Mouse (Mus musculus): Measurements from ENCODE around the gene Kntc1. TPM values are rescaled to one million over a fixed set of nuclear protein-coding genes. Genes with fewer than 3 reads are reported as not detected.
A peak's percentile ranks its signal among the peaks of the same experiment; 100 is the strongest.

The Kntc1 gene
- total RNA-seq, 4 experiments from 2014 or later, result 0.99 to 2.9 (median 2.0) TPM

GRCm38 (mm10) chr5:123808541-123808940 is 59.0 kb downstream of the Kntc1 start:
- DNase-seq (ENCODE audit: low spot score in 2 of 2), result peak in 1 of 2 experiments; percentile 28

GRCm38 (mm10) chr5:123809156-123809555 is 59.6 kb downstream of the Kntc1 start:
- no peak for DNase-seq (ENCODE audit: low spot score in 2 of 2)

DNA sequence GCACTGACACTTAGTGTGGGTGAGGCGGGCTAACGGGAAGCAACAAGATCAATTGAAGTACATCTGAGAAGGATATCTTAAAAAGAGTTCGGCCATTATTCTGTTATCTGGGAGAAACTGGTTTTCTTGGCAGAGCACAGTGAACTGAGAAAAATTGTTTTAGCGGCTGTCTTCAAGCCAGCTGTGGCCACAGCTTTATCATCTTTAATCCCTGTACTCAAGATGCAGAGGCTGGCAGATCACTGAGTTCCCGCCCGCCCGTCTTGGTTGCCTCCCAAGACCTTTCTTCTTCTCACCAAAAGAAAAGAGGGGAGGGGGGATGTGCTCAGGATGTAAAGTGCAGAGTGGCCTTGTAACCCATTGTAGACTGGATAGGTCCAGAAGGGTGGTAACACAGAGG is 67.4 kb downstream of the Kntc1 start:
- DNase-seq (ENCODE audit: low spot score in 2 of 2), result no peak

DNA sequence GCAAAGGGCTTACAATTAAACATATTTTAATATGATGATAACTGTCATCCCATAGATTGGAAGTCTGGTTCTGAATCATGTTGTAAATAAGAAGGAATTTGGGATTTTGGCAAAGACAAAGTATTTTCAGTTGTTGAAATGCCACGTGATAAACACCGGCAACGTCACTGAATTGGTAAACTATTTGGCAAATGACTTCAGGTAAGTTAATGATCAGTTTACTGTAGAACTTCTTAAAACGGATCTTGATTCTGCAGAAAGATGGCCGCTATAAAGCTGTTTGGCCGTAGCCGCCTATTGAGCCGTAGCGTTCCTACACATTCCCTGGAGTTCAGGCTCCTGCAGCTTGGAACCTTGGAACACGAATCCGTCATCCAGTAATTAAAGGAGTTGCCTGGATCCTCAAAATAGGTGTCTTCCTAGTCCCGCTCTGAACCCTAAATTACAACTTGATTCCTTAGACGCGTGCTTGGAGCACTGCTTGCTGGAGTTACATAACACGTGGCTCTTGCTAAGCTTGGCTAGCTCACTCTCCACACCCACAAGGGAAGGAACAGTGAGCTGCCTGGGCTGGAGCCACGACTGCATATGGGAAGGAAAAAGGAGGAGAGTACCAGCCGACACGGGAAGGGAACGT is 69.5 kb downstream of the Kntc1 start:
- peak; percentile 52 for DNase-seq (ENCODE audit: low spot score in 2 of 2)

DNA sequence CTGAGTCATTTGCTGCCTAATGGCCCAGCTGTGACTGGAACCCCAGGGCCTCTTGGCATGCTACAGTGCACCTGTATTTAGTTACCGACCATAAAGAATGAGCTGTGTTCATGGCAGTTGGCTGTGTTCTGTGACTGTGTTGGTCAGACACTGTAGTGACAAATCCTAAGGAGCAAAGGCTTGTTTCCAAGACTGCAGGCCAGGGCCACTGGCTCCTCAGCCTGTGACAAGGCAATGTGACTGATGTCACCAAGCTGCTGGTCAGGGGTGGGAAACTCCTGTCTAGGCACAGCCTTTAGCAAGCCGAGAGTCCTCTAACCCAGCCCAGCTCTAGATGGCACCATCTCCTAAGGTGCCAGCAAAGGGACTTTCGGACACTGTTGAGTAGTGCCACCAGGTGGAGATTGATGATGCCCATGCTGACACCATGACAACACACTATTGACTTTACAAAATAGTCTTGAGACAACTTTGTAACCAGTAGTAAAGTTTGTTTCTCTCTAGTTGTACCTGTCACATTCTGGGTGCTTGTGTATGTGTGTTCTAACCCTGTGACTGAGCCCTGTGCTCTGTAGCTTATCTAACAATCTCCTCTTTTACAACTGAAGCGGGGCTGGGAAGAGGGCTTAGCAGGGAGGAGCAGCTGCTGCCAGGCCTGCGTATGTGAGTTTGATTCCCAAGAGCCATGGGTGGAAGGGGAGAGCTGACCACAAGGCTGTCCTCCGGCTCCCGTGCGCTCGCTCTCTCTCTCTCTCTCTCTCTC is 71.2 kb downstream of the Kntc1 start:
- DNase-seq (ENCODE audit: low spot score in 2 of 2), result no peak

GRCm38 (mm10) chr5:123821264-123821571 is 71.7 kb downstream of the Kntc1 start:
- no peak for DNase-seq (ENCODE audit: low spot score in 2 of 2)

DNA sequence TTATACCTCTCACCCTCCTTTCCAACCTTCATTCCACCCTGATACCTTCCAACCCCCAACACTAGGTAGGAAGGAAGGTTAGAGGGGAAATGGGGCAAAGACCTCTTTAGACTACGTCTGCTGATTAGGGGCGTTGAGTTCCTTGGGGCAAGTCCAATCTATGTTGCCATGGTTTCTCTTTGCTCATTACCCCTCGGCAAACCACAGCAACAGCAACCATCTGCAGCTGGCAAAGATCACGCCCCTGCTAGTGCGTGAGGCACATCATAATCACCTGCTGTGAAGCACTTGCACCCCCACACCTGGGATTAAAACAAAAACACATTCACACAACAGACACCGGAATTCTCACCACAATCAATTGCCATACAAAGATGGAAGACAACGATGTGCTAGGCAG is 73.2 kb downstream of the Kntc1 start:
- DNase-seq (ENCODE audit: low spot score in 2 of 2), result no peak

DNA sequence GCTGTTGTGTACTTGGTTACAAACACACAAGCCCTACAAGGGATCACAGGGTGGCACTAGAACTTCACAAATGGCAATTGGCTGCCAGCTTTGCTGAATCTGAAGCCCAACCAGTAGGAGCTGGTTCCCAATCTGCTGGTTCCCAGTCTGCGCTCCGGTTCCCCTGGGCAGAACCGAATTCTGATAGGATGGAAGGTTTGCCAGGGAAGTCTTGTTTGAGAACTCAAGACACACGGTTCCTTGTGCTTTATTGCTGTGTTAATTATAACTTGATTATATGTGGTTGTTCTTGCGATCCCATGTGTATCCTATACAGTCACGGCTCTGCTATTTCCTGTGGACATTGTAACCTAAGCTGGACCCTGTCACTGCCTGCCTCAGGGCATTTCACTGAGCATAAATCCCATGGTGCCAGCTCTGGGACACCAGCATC is 78.2 kb downstream of the Kntc1 start:
- DNase-seq (ENCODE audit: low spot score in 2 of 2), result peak; percentile 47 to 49

- no peak for DNase-seq (ENCODE audit: low spot score in 2 of 2)
Measured at GRCm38 (mm10) chr5:123832309-123832708, 82.8 kb downstream of the Kntc1 start.

GRCm38 (mm10) chr5:123834836-123835235 is 85.3 kb downstream of the Kntc1 start:
- DNase-seq (ENCODE audit: low spot score in 2 of 2), result no peak

GRCm38 (mm10) chr5:123837371-123837770 is 87.9 kb downstream of the Kntc1 start:
- no peak for DNase-seq (ENCODE audit: low spot score in 2 of 2)

DNA sequence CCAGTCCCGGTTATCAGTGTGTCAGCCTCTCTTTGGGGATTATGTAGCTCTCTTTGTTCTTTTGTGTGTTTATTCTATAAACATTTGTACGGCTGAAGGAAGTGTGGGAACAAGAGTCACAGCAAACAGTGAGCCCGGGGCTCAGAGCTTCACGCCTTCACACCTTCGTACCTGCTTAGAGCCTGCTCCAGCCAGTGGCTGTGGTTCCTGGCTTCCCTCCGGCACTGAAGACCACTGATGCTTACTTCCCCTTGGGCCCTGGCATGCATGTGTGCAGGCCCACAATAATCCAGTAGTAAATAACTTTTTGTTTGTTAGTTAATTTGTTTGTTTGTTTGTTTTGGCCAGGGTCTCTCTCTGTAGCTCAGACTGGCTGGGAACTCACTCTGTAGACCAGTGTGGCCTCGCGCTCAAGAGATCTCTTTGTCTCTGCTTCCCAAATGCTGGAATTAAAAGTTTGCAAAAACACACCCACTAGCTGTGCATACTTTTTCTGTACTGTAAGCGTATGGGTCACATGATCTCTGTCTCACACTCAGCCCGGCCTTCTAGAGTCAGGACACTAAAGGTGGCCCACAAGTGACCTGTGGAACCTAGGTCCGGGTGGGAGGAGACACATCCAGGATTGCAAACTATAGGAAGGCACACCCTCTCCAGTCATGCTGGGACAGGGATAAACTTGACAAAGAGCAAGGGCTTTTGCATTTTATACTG is 92.9 kb downstream of the Kntc1 start:
- no peak for DNase-seq (ENCODE audit: low spot score in 2 of 2)

- DNase-seq (ENCODE audit: low spot score in 2 of 2), result no peak
Measured at GRCm38 (mm10) chr5:123842935-123843282, 93.4 kb downstream of the Kntc1 start.

DNA sequence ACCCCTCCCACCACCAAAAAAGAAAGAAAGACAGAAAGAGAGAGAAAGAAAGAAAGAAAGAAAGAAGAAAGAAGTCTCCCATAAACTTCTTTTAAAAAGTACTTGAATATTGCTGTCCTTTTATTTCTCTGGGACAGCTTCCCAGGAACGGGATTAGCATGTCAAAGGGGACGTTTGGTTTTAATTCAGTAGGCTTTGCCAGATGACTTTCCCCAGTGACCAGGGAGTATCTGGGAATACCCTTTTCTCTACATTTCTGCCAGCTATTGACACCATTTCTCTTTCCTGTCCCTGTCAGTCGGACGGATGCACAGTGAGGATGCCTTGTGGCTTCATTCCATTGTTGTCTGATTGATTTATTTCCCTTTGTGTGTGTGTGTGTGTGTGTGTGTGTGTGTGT is 94.3 kb downstream of the Kntc1 start:
- no peak for DNase-seq (ENCODE audit: low spot score in 2 of 2)

DNA sequence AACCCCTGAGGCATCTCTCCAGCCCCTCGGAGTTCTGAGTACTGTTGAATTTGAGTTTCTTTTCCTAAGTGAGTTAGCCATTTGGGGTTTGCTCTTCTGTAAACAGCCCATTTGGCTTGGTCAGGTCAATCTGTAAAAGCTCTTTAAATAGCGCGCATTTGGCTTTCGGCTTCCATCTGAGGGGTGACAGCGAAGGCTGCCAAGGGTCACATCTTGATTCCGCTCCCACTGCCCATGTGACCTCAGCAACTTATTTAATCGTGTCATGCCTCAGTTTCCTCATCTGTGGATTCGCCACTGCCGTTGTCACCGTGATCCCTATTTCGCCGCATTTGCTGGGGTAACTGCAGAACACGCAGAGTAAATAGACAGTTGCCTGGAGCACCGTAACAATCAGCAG is 94.8 kb downstream of the Kntc1 start:
- DNase-seq (ENCODE audit: low spot score in 2 of 2), result no peak

DNA sequence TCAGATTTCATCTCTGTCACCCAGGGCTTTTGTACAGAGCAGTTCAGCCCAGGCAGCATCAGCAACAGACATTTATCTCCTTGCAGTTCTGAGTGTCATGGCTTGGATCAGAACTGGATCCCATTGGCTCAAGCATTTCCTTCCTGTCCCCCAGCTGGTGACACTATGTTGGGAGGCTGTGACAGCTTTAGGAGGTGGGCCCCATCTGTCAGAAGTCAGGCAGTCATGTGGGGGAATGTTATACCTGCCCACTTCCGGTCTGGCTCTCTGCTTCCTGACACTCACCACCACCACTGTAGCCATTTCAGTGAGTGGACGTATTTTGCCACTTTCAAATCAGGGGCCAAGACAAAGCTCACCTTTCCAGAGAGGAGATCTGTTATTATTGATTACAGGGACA is 101.9 kb downstream of the Kntc1 start:
- DNase-seq (ENCODE audit: low spot score in 2 of 2), result no peak

DNA sequence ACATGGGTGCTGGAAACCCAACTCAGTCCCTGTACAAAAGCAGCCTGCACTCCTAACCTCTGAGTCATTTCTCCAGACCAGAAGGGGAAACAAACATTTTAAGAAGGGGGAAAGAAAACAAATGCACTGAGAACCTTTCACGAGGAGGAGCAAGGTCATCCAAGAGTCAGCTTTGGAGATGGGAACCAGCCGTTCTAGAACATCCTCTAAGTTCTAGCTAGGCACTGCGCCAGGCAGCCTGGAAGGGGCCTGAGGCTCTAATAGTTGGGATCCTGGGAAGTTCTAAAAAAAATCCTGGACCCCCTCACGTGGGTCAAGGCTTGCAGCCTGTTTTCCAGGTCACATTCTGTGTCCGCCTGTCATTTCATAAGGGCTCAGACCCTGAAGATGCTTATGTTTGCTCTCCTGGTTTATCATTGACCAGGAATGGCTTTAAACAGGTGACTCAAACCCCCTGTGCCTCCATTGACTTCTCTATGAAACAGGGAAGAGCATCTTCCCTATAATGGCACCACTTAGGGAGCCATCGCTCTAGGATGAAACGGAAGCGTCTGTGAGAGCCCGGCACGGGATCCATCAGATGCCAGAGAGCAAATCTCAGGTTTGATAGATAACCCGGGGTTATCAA is 104.5 kb downstream of the Kntc1 start:
- DNase-seq (ENCODE audit: low spot score in 2 of 2), result no peak

DNA sequence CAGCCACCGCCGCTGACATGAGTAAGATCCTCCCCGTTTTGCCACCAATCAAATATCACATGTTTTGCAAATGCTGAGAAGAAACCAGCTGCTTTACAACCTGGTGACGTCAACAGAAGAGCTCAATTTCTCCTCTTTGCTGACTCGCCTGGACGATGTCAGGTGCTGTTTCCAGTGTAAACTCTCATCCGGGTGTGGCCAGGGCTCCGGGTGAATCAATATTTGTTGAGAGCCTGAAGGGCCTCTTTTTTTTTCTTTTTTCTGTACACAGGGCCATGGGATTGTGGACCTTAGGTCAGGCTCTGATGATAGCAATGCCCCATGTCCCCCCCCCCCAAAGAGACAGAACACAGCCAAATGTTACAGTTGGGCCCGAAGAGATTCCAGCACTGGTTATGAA is 105.0 kb downstream of the Kntc1 start:
- no peak for DNase-seq (ENCODE audit: low spot score in 2 of 2)

DNA sequence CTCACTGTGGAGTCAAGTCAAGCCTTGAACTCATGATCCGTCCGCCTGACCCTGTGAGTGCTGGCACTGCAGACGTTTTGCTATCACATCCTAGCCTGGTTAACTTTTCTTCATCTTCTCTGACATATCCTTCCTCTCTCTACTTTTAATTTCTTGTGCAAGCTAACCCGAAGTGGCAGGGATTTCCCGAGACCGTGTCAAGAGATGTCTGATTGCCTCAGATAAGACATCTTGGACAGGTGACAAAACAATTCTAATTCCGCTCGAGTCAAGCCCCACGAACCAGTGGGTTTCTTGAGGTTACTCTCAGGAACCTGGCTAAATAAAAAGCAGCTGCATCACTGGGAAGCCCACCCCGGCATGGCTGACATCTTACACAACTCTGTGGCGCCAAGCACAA is 109.3 kb downstream of the Kntc1 start:
- no peak for DNase-seq (ENCODE audit: low spot score in 2 of 2)

GRCm38 (mm10) chr5:123862374-123863350 is 113.1 kb downstream of the Kntc1 start:
- DNase-seq (ENCODE audit: low spot score in 2 of 2), result no peak

- DNase-seq (ENCODE audit: low spot score in 2 of 2), result no peak
Measured at GRCm38 (mm10) chr5:123863934-123864333, 114.4 kb downstream of the Kntc1 start.

Measured in layer of hippocampus, adult 8-10 months (tissue).